ENCODE assay signal across 13 mouse cellular contexts in genomic region chr6:103318081-103318480, GRCm38 (mm10).
DNase-seq lines count a peak whose midpoint lies in the region; ATAC-seq and TF ChIP-seq lines count a peak whose summit lies in the region.
"Had no signal": no experiment of that assay in that cellular context is flagged by ENCODE, and none has a peak within 500 bp of the region (broad histone marks: within the 10 kb centered on the region; RNA-seq: fewer than 3 reads in every experiment).

No protein-coding gene starts in this region.

- no peak overlapping the region for H3K4me3 ChIP-seq in forebrain, embryonic 15.5 days
- H3K4me3 ChIP-seq in forebrain, embryonic 16.5 days (replicated peaks; ENCODE audit: low read length), result no peak overlapping the region
- H3K4me3 ChIP-seq in stomach, embryonic 14.5 days (ENCODE audit: low read depth, low read length), result no peak overlapping the region
- no peak overlapping the region for H3K4me3 ChIP-seq in stomach, postnatal 0 days (ENCODE audit: low read depth, low read length)
- no peak overlapping the region for H3K4me3 ChIP-seq in kidney, embryonic 14.5 days (ENCODE audit: low read length)
- H3K4me3 ChIP-seq: embryonic facial prominence, embryonic 15.5 days; myocyte had no signal

- WGBS in forebrain, embryonic 15.5 days, result 37% methylated on average over 6 of the region's 6 CpGs
- 34% methylated on average over 6 of the region's 6 CpGs for WGBS in forebrain, embryonic 16.5 days
- WGBS in stomach, embryonic 14.5 days, result 14% methylated on average over 6 of the region's 6 CpGs
- 29% methylated on average over 6 of the region's 6 CpGs for WGBS in stomach, postnatal 0 days
- WGBS in kidney, embryonic 14.5 days, result 14% methylated on average over 6 of the region's 6 CpGs

- H3K36me3 ChIP-seq in forebrain, embryonic 15.5 days, result no peaks in the 10 kb centered on the region
- no peaks in the 10 kb centered on the region for H3K36me3 ChIP-seq in forebrain, embryonic 16.5 days (ENCODE audit: control insufficient read depth, insufficient read depth)
- H3K36me3 ChIP-seq in stomach, embryonic 14.5 days (ENCODE audit: control insufficient read depth, insufficient read depth, low read length), result no peaks in the 10 kb centered on the region
- H3K36me3 ChIP-seq in stomach, postnatal 0 days (ENCODE audit: control insufficient read depth, insufficient read depth, low read length), result no peaks in the 10 kb centered on the region
- H3K36me3 ChIP-seq in kidney, embryonic 14.5 days (ENCODE audit: control insufficient read depth, insufficient read depth, low read length), result no peaks in the 10 kb centered on the region
- H3K36me3 ChIP-seq: embryonic facial prominence, embryonic 15.5 days had no signal

- H3K9ac ChIP-seq in forebrain, embryonic 15.5 days (replicated peaks), result no peak overlapping the region
- no peak overlapping the region for H3K9ac ChIP-seq in forebrain, embryonic 16.5 days (replicated peaks; ENCODE audit: low read depth, low read length)
- no peak overlapping the region for H3K9ac ChIP-seq in stomach, embryonic 14.5 days (replicated peaks; ENCODE audit: low read depth, low read length)
- H3K9ac ChIP-seq in stomach, postnatal 0 days (ENCODE audit: low read length), result no peak overlapping the region
- no peak overlapping the region for H3K9ac ChIP-seq in kidney, embryonic 14.5 days (ENCODE audit: low read depth, low read length)
- H3K9ac ChIP-seq: embryonic facial prominence, embryonic 15.5 days had no signal

- peaks cover 16% of the 10 kb centered on the region for H3K4me1 ChIP-seq in forebrain, embryonic 15.5 days
- peaks cover 11% of the 10 kb centered on the region for H3K4me1 ChIP-seq in forebrain, embryonic 16.5 days (replicated peaks; ENCODE audit: control insufficient read depth, insufficient read depth, low read length)
- peaks cover 9% of the 10 kb centered on the region for H3K4me1 ChIP-seq in stomach, embryonic 14.5 days (ENCODE audit: control insufficient read depth, insufficient read depth, low read length)
- H3K4me1 ChIP-seq in stomach, postnatal 0 days (replicated peaks; ENCODE audit: control insufficient read depth, insufficient read depth), result no peaks in the 10 kb centered on the region
- 0 out of 2 replicates have a peak, but pooled peaks cover 4% of the 10 kb centered on the region for H3K4me1 ChIP-seq in kidney, embryonic 14.5 days (ENCODE audit: control insufficient read depth, insufficient read depth, low read length)
- H3K4me1 ChIP-seq: embryonic facial prominence, embryonic 15.5 days had no signal

- H3K4me2 ChIP-seq in forebrain, embryonic 15.5 days (replicated peaks), result no peak overlapping the region
- no peak overlapping the region for H3K4me2 ChIP-seq in forebrain, embryonic 16.5 days (ENCODE audit: low read length)
- H3K4me2 ChIP-seq in stomach, embryonic 14.5 days (replicated peaks; ENCODE audit: low read depth, low read length), result no peak overlapping the region
- no peak overlapping the region for H3K4me2 ChIP-seq in stomach, postnatal 0 days (replicated peaks; ENCODE audit: low read depth)
- H3K4me2 ChIP-seq in kidney, embryonic 14.5 days (replicated peaks; ENCODE audit: low read depth, low read length), result no peak overlapping the region
- H3K4me2 ChIP-seq: embryonic facial prominence, embryonic 15.5 days had no signal

- no peaks in the 10 kb centered on the region for H3K9me3 ChIP-seq in forebrain, embryonic 15.5 days
- H3K9me3 ChIP-seq in forebrain, embryonic 16.5 days (ENCODE audit: control insufficient read depth, low read length), result no peaks in the 10 kb centered on the region
- H3K9me3 ChIP-seq in stomach, embryonic 14.5 days (ENCODE audit: control insufficient read depth, low read depth, low read length), result no peaks in the 10 kb centered on the region
- no peaks in the 10 kb centered on the region for H3K9me3 ChIP-seq in stomach, postnatal 0 days (ENCODE audit: control insufficient read depth, low read length)
- H3K9me3 ChIP-seq in kidney, embryonic 14.5 days (ENCODE audit: control insufficient read depth, low read length), result no peaks in the 10 kb centered on the region
- H3K9me3 ChIP-seq: embryonic facial prominence, embryonic 15.5 days had no signal

- ATAC-seq in forebrain, embryonic 15.5 days (replicated peaks), result no peak
- ATAC-seq in forebrain, embryonic 16.5 days, result no peak
- ATAC-seq in stomach, embryonic 14.5 days (ENCODE audit: insufficient number of reproducible peaks, insufficient read depth, low FRiP score, low read depth), result no peak
- no peak for ATAC-seq in stomach, postnatal 0 days (ENCODE audit: low FRiP score, low TSS enrichment)
- ATAC-seq in kidney, embryonic 14.5 days (ENCODE audit: low FRiP score, low TSS enrichment), result peak; percentile 79; the same call in 1 of the 2 replicates

- TF ChIP-seq EP300 in stomach, postnatal 0 days (optimal IDR thresholded peaks at IDR 0.05), result no peak

- TF ChIP-seq CTCF in stomach, postnatal 0 days (IDR thresholded peaks at IDR 0.05; ENCODE audit: low read depth), result no peak

- no peaks in the 10 kb centered on the region for H3K27me3 ChIP-seq in forebrain, embryonic 15.5 days
- H3K27me3 ChIP-seq in forebrain, embryonic 16.5 days (replicated peaks; ENCODE audit: control insufficient read depth, insufficient read depth, low read length), result no peaks in the 10 kb centered on the region
- no peaks in the 10 kb centered on the region for H3K27me3 ChIP-seq in stomach, embryonic 14.5 days (ENCODE audit: control insufficient read depth, insufficient read depth, low read length)
- no peaks in the 10 kb centered on the region for H3K27me3 ChIP-seq in stomach, postnatal 0 days (ENCODE audit: control insufficient read depth, insufficient read depth, low read length)
- H3K27me3 ChIP-seq in kidney, embryonic 14.5 days (ENCODE audit: control insufficient read depth, insufficient read depth, low read length), result no peaks in the 10 kb centered on the region
- H3K27me3 ChIP-seq: embryonic facial prominence, embryonic 15.5 days had no signal

- 0 out of 2 replicates have a peak overlapping the region, but pooled peaks have one; percentile 11 for H3K27ac ChIP-seq in forebrain, embryonic 15.5 days (replicated peaks)
- no peak overlapping the region for H3K27ac ChIP-seq in forebrain, embryonic 16.5 days (ENCODE audit: low read length)
- 0 out of 2 replicates have a peak overlapping the region, but pooled peaks have one; percentile 39 for H3K27ac ChIP-seq in stomach, embryonic 14.5 days (ENCODE audit: low read length)
- H3K27ac ChIP-seq in stomach, postnatal 0 days (replicated peaks), result no peak overlapping the region
- H3K27ac ChIP-seq in kidney, embryonic 14.5 days (ENCODE audit: low read depth, low read length), result no peak overlapping the region
- H3K27ac ChIP-seq: embryonic facial prominence, embryonic 15.5 days had no signal

- DNase-seq in stomach, postnatal 0 days (ENCODE audit: low spot score), result no peak
- DNase-seq in cerebellum, adult 11 months, result no peak
- no peak for DNase-seq in ovary, adult 18-20 months (ENCODE audit: low spot score)
- DNase-seq in urinary bladder, postnatal 4 days (ENCODE audit: low spot score in 2 of 2), result no peak
- DNase-seq: heart, adult 18-20 months; heart, postnatal 36 days; lung, adult 2 months had no signal

Comparison
In these comparisons a context has a peak if more than half of its experiments do, and no peak if none do; other contexts are left out.
1. H3K27ac ChIP-seq: peak in forebrain, embryonic 15.5 days (single experiment) and stomach, embryonic 14.5 days (single experiment); none in forebrain, embryonic 16.5 days (single experiment), stomach, postnatal 0 days (single experiment) and kidney, embryonic 14.5 days (single experiment).